Mouse (Mus musculus) heart, embryonic 14.5 days (tissue): ENCODE results near the gene Tmsb15a. TPM values are rescaled to one million over a fixed set of nuclear protein-coding genes. Genes with fewer than 3 reads are reported as not detected.

Source experiments
- ATAC-seq: fragments of 200-750 bp; cut with Nextera tagmentation; 2 replicates; pipeline ENCODE4 v1.8.0; 2017; ENCODE audit warnings: low read depth, moderate TSS enrichment; ENCODE audit not compliant: insufficient number of reproducible peaks, insufficient read depth, low FRiP score
- H3K27ac ChIP-seq, 2 experiments: fragments of 200-500 bp in 1 of 2; fragments of 300-500 bp in 1 of 2; sonication (generic) in 1 of 2; replicated peaks in 1 of 2; 2 replicates each; pipeline ENCODE4 v1.5.1; 2012 to 2014; ENCODE audit warnings: low read depth in 2 of 2, low read length in 2 of 2, control low read depth in 1 of 2, mild to moderate bottlenecking in 1 of 2, mixed read lengths in 1 of 2; ENCODE audit not compliant: control insufficient read depth in 1 of 2, insufficient read depth in 1 of 2
- H3K27me3 ChIP-seq: fragments of 300-500 bp; sonication (generic); 2 replicates; pipeline ENCODE4 v1.6.1; 2014; ENCODE audit warnings: mild to moderate bottlenecking, low read length, control low read depth; ENCODE audit not compliant: control insufficient read depth, insufficient read depth
- H3K36me3 ChIP-seq: fragments of 300-500 bp; sonication (generic); 2 replicates; pipeline ENCODE4 v1.6.1; 2014; ENCODE audit warnings: mild to moderate bottlenecking, control low read depth, low read length, mixed read lengths; ENCODE audit not compliant: control insufficient read depth, insufficient read depth
- H3K4me1 ChIP-seq, 2 experiments: fragments of 200-500 bp in 1 of 2; fragments of 300-500 bp in 1 of 2; sonication (generic) in 1 of 2; 2 replicates each; pipeline ENCODE4 v1.6.1; 2012 to 2014; ENCODE audit warnings: low read length in 2 of 2, control low read depth in 1 of 2, mixed read lengths in 1 of 2; ENCODE audit not compliant: control insufficient read depth in 2 of 2, insufficient read depth in 2 of 2
- H3K4me2 ChIP-seq: fragments of 300-500 bp; sonication (generic); 2 replicates; pipeline ENCODE4 v1.6.1; 2014; ENCODE audit warnings: mild to moderate bottlenecking, low read length
- H3K4me3 ChIP-seq, 2 experiments: fragments of 200-500 bp in 1 of 2; fragments of 300-500 bp in 1 of 2; sonication (generic) in 1 of 2; 2 replicates each; pipeline ENCODE4 v1.5.1; 2012 to 2014; ENCODE audit warnings: low read length in 2 of 2, mild to moderate bottlenecking in 2 of 2, control low read depth in 1 of 2, low read depth in 1 of 2, moderate library complexity in 1 of 2; ENCODE audit not compliant: control insufficient read depth in 1 of 2, insufficient read depth in 1 of 2
- H3K9ac ChIP-seq: fragments of 300-500 bp; sonication (generic); 2 replicates; pipeline ENCODE4 v1.6.1; 2014; ENCODE audit warnings: mild to moderate bottlenecking, low read length
- H3K9me3 ChIP-seq: fragments of 300-500 bp; sonication (generic); 2 replicates; pipeline ENCODE4 v1.6.1; 2016; ENCODE audit warnings: low read length, control low read depth; ENCODE audit not compliant: control insufficient read depth
- WGBS: fragments of 180-500 bp; shearing (Covaris S2); extraction: QIAGEN DNeasy Blood & Tissue Kit; methylation state at CpG from one replicate; pipeline ENCODE4 v1.1.7; 2014; 5-methylcytosine and 5-hydroxymethylcytosine counted together
- microRNA-seq: library from miRNA; unstranded; fragments of <30 nt; microRNA quantifications from one replicate; pipeline ENCODE4, GENCODE M21; 2016
- polyA plus RNA-seq: library from polyadenylated mRNA; unstranded; fragments of >200 nt; fragmentation: Nextera tagmentation; extraction: Ambion mirVana; gene quantifications from 2 replicates; pipeline ENCODE4 v1.2.1, GENCODE M21; 2014

Tmsb15a gene
- polyA plus RNA-seq, 1 experiment from 2014 or later: not detected

DNA sequence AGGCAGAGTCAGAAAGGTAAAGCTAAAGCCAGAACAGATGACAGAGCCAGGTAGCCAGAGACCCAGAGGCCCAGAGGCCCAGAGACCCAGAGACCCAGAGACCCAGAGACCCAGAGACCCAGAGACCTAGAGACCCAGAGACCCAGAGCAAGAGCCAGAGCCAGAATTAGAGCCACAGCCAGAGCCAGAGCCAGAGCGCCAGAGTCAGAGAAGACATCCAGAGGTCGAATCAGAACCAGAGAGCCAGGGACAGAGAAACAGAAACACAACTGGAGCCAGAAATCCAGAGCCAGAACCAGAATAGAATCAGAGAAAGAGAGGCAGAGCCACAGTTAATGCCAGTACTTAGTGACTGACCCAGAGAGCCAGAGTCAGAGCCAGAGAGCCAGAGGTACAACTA lies 43.2 kb downstream of the Tmsb15a start:
- 69% methylated on average over 2 of the region's 2 CpGs for WGBS
- H3K4me1 ChIP-seq: no peaks in the 10 kb centered on the region
- no peak for ATAC-seq
- no peaks in the 10 kb centered on the region for H3K27me3 ChIP-seq
- no peaks in the 10 kb centered on the region for H3K9me3 ChIP-seq
- H3K4me3 ChIP-seq: no peak overlapping the region
- no peak overlapping the region for H3K9ac ChIP-seq
- no peak overlapping the region for H3K4me2 ChIP-seq
- no peaks in the 10 kb centered on the region for H3K36me3 ChIP-seq
- no peak overlapping the region for H3K27ac ChIP-seq

Small RNA genes lying within 50 kb of the gene (microRNA-seq; reads per million reads assigned to microRNA genes)
- gene Mir7646: not detected

Other genes starting within 250 kb of the Tmsb15a start
- not detected in 2 replicates for gene AV320801, start 230.7 kb downstream of the Tmsb15a start, polyA plus RNA-seq
- 0.30 and 0.32 TPM in 2 replicates for gene Nxf7, start 126.5 kb downstream of the Tmsb15a start, polyA plus RNA-seq
- not detected in 2 replicates for gene Prame, start 97.6 kb downstream of the Tmsb15a start, polyA plus RNA-seq
- not detected in 2 replicates for gene Tcp11x2, start 31.5 kb downstream of the Tmsb15a start, polyA plus RNA-seq
- gene Armcx5, start 17.5 kb upstream of the Tmsb15a start, polyA plus RNA-seq: 7.2 and 9.9 TPM in 2 replicates
- gene Gprasp1, start 17.5 kb upstream of the Tmsb15a start, polyA plus RNA-seq: 37.7 and 37.9 TPM in 2 replicates
- gene Bhlhb9, start 72.3 kb upstream of the Tmsb15a start, polyA plus RNA-seq: 64.4 and 65.9 TPM in 2 replicates
- 20.7 and 21.5 TPM in 2 replicates for gene Gprasp2, start 113.8 kb upstream of the Tmsb15a start, polyA plus RNA-seq